In genomic region chr6:72313124-72313867, GRCm38 (mm10) we compare ENCODE assay signal across 31 mouse cellular contexts. TPM values are rescaled to one million over a fixed set of nuclear protein-coding genes. Genes with fewer than 3 reads are reported as not detected.
DNase-seq lines count a peak whose midpoint lies in the region; ATAC-seq and TF ChIP-seq lines count a peak whose summit lies in the region.
"Had no signal": no experiment of that assay in that cellular context is flagged by ENCODE, and none has a peak within 500 bp of the region (broad histone marks: within the 10 kb centered on the region; RNA-seq: fewer than 3 reads in every experiment).

No protein-coding gene starts in this region.

- peak overlapping the region; percentile 77 for H3K27ac ChIP-seq in gastrocnemius, adult 2 months
- H3K27ac ChIP-seq in heart, embryonic 13.5 days (replicated peaks): peak overlapping the region; percentile 84
- H3K27ac ChIP-seq in forebrain, embryonic 13.5 days: no peak overlapping the region
- H3K27ac ChIP-seq: embryonic facial prominence, embryonic 10.5 days; heart, adult 2 months; hindbrain, embryonic 12.5 days; kidney, embryonic 15.5 days; liver, embryonic 13.5 days; macrophage; midbrain, embryonic 12.5 days had no signal

- H3K27me3 ChIP-seq in megakaryocyte, embryonic 14.5 days (replicated peaks): no peaks in the 10 kb centered on the region
- no peaks in the 10 kb centered on the region for H3K27me3 ChIP-seq in heart, embryonic 13.5 days (replicated peaks)
- no peaks in the 10 kb centered on the region for H3K27me3 ChIP-seq in forebrain, embryonic 13.5 days
- H3K27me3 ChIP-seq: hindbrain, embryonic 12.5 days; kidney, embryonic 15.5 days; liver, embryonic 13.5 days; midbrain, embryonic 12.5 days had no signal

- peak overlapping the region; percentile 50 for H3K9ac ChIP-seq in heart, embryonic 13.5 days
- no peak overlapping the region for H3K9ac ChIP-seq in forebrain, embryonic 13.5 days
- H3K9ac ChIP-seq: forebrain, postnatal 0 days; hindbrain, embryonic 12.5 days; kidney, embryonic 15.5 days; liver, embryonic 13.5 days; lung, embryonic 14.5 days; midbrain, embryonic 12.5 days had no signal

- no peak overlapping the region for H3K4me3 ChIP-seq in gastrocnemius, adult 2 months
- H3K4me3 ChIP-seq in megakaryocyte, embryonic 14.5 days (replicated peaks): peak overlapping the region; percentile 47
- H3K4me3 ChIP-seq in heart, embryonic 13.5 days: no peak overlapping the region
- H3K4me3 ChIP-seq in forebrain, embryonic 13.5 days: no peak overlapping the region
- H3K4me3 ChIP-seq: embryonic facial prominence, embryonic 10.5 days; heart, adult 2 months; hindbrain, embryonic 12.5 days; kidney, embryonic 15.5 days; liver, embryonic 13.5 days; midbrain, embryonic 12.5 days had no signal

- peaks cover 98% of the 10 kb centered on the region for H3K4me1 ChIP-seq in megakaryocyte, embryonic 14.5 days
- H3K4me1 ChIP-seq in heart, embryonic 13.5 days: peaks cover 37% of the 10 kb centered on the region
- no peaks in the 10 kb centered on the region for H3K4me1 ChIP-seq in forebrain, embryonic 13.5 days
- H3K4me1 ChIP-seq: embryonic facial prominence, embryonic 10.5 days; hindbrain, embryonic 12.5 days; midbrain, embryonic 12.5 days had no signal

- intact Hi-C loops in gastrocnemius, adult 2 months (cut with DNase I): no loop called here

- ATAC-seq in megakaryocyte, adult 5-6 weeks (ENCODE audit: poor library complexity, severe bottlenecking): no peak
- no peak for ATAC-seq in heart, embryonic 13.5 days (ENCODE audit: extremely low read depth, insufficient number of reproducible peaks, low FRiP score, low TSS enrichment)
- ATAC-seq in forebrain, embryonic 13.5 days: no peak
- ATAC-seq: CD4-positive, CD25-positive, alpha-beta regulatory T cell, adult 4 months; forebrain, postnatal 0 days had no signal

- TF ChIP-seq CTCF in gastrocnemius, adult 2 months (IDR thresholded peaks at IDR 0.05): no peak

- H3K36me3 ChIP-seq in megakaryocyte, embryonic 14.5 days (replicated peaks; ENCODE audit: low read length): peaks cover 94% of the 10 kb centered on the region
- H3K36me3 ChIP-seq in heart, embryonic 13.5 days: peaks cover 25% of the 10 kb centered on the region
- peaks cover 54% of the 10 kb centered on the region for H3K36me3 ChIP-seq in forebrain, embryonic 13.5 days (ENCODE audit: poor library complexity, severe bottlenecking)

- peak overlapping the region; percentile 7; the same call in 1 of the 2 replicates for H3K4me2 ChIP-seq in heart, embryonic 13.5 days
- H3K4me2 ChIP-seq in forebrain, embryonic 13.5 days: no peak overlapping the region
- H3K4me2 ChIP-seq: hindbrain, embryonic 12.5 days; kidney, embryonic 15.5 days; liver, embryonic 13.5 days; lung, embryonic 14.5 days; midbrain, embryonic 12.5 days had no signal

- 50% methylated on average over 11 of the region's 11 CpGs for WGBS in heart, embryonic 13.5 days
- WGBS in forebrain, embryonic 13.5 days: 87% methylated on average over 11 of the region's 11 CpGs

- peak; percentile 59 for DNase-seq in gastrocnemius, adult 2 months
- no peak for DNase-seq in gastrocnemius, postnatal 4 days (ENCODE audit: low spot score in 2 of 2)
- peak; percentile 54 for DNase-seq in heart, postnatal 4 days
- no peak for DNase-seq in right cerebral cortex, postnatal 14 days
- DNase-seq: adrenal gland, postnatal 25 days; cerebellum, adult 8-10 months; forebrain, postnatal 0 days; kidney, adult 11 months; kidney, postnatal 36 days; liver, embryonic 13.5 days; lung, embryonic 14.5 days; right cerebral cortex, postnatal 25 days; thymus, postnatal 14 days had no signal

- no peaks in the 10 kb centered on the region for H3K9me3 ChIP-seq in megakaryocyte, embryonic 14.5 days
- no peaks in the 10 kb centered on the region for H3K9me3 ChIP-seq in heart, embryonic 13.5 days
- H3K9me3 ChIP-seq in forebrain, embryonic 13.5 days (replicated peaks): no peaks in the 10 kb centered on the region
- H3K9me3 ChIP-seq: embryonic facial prominence, embryonic 10.5 days; hindbrain, embryonic 12.5 days; kidney, embryonic 15.5 days; liver, embryonic 13.5 days; midbrain, embryonic 12.5 days had no signal

RNA-seq across cellular contexts. Expression of gene Sftpb, which starts 8.9 kb away (rescaled TPM):
- not detected for total RNA-seq in gastrocnemius, adult 2 months (2021)
- total RNA-seq in gastrocnemius, postnatal 4 days (2021): under 1 TPM in 1 of 2 experiments, not detected in 1; 0.42 TPM
- 2.7 and 3.5 TPM in 2 replicates for polyA plus RNA-seq in megakaryocyte, embryonic 14.5 days (2012; ENCODE audit: insufficient read depth, low replicate concordance)
- total RNA-seq in megakaryocyte, adult 5-6 weeks (2015): 0.60 TPM in 1 of 2 replicates, not detected in the other
- not detected in 2 replicates for total RNA-seq in megakaryocyte, adult 5-6 weeks (2017)
- 0.17 and 1.1 TPM in 2 replicates for polyA plus RNA-seq in heart, embryonic 13.5 days (2015; fragmentation: Nextera tagmentation; extraction: Ambion mirVana)
- not detected for total RNA-seq in heart, postnatal 4 days (2021)
- not detected in 2 replicates for polyA plus RNA-seq in forebrain, embryonic 13.5 days (2015; fragmentation: Nextera tagmentation; extraction: Ambion mirVana)
- total RNA-seq: adrenal gland, postnatal 25 days; forebrain, postnatal 0 days; heart, adult 2 months; layer of hippocampus, adult 8-10 months; left cerebral cortex, postnatal 36 days; monocyte, adult 5-6 weeks; neutrophil, adult 5-6 weeks had no signal
- polyA plus RNA-seq: CD4-positive, CD25-positive, alpha-beta regulatory T cell, adult 4 months; cortical plate, adult 2 months; embryonic facial prominence, embryonic 10.5 days; hindbrain, embryonic 12.5 days; kidney, embryonic 15.5 days; limb, embryonic 14.5 days; liver, embryonic 13.5 days; macrophage; midbrain, embryonic 12.5 days; stomach, embryonic 14.5 days had no signal

RNA-seq across cellular contexts. Expression of gene Usp39, which starts 31.7 kb away (rescaled TPM):
- 10 to 100 TPM; 16.4 to 18.4 TPM for total RNA-seq in gastrocnemius, adult 2 months (2021)
- total RNA-seq in gastrocnemius, postnatal 4 days (2021): 10 to 100 TPM; 19.3 to 21.0 TPM
- polyA plus RNA-seq in megakaryocyte, embryonic 14.5 days (2012; ENCODE audit: insufficient read depth, low replicate concordance): 6.4 and 27.8 TPM in 2 replicates
- total RNA-seq in megakaryocyte, adult 5-6 weeks (2015): 36.8 and 42.1 TPM in 2 replicates
- 71.7 and 77.1 TPM in 2 replicates for total RNA-seq in megakaryocyte, adult 5-6 weeks (2017)
- 30.7 TPM in 2 replicates for polyA plus RNA-seq in heart, embryonic 13.5 days (2015; fragmentation: Nextera tagmentation; extraction: Ambion mirVana)
- 10 to 100 TPM; 28.1 to 29.1 TPM for total RNA-seq in heart, postnatal 4 days (2021)
- polyA plus RNA-seq in forebrain, embryonic 13.5 days (2015; fragmentation: Nextera tagmentation; extraction: Ambion mirVana): 61.9 and 64.8 TPM in 2 replicates

RNA-seq across cellular contexts. Expression of gene 0610030E20Rik, which starts 33.8 kb away (rescaled TPM):
- 10 to 100 TPM; 10.1 to 11.7 TPM for total RNA-seq in gastrocnemius, adult 2 months (2021)
- 10 to 100 TPM; 16.1 to 18.3 TPM for total RNA-seq in gastrocnemius, postnatal 4 days (2021)
- polyA plus RNA-seq in megakaryocyte, embryonic 14.5 days (2012; ENCODE audit: insufficient read depth, low replicate concordance): 3.9 and 10.7 TPM in 2 replicates
- 34.0 and 40.5 TPM in 2 replicates for total RNA-seq in megakaryocyte, adult 5-6 weeks (2015)
- 26.7 and 30.7 TPM in 2 replicates for total RNA-seq in megakaryocyte, adult 5-6 weeks (2017)
- polyA plus RNA-seq in heart, embryonic 13.5 days (2015; fragmentation: Nextera tagmentation; extraction: Ambion mirVana): 16.8 and 17.9 TPM in 2 replicates
- 10 to 100 TPM; 12.7 to 13.0 TPM for total RNA-seq in heart, postnatal 4 days (2021)
- 27.2 and 28.2 TPM in 2 replicates for polyA plus RNA-seq in forebrain, embryonic 13.5 days (2015; fragmentation: Nextera tagmentation; extraction: Ambion mirVana)

RNA-seq across cellular contexts. Expression of gene Tmem150a, which starts 42.0 kb away (rescaled TPM):
- total RNA-seq in gastrocnemius, adult 2 months (2021): 10 to 100 TPM; 21.0 to 24.2 TPM
- total RNA-seq in gastrocnemius, postnatal 4 days (2021): 10 to 100 TPM in 1 of 2 experiments, 1 to 10 TPM in 1; 9.4 to 10.2 TPM
- 48.1 and 129 TPM in 2 replicates for polyA plus RNA-seq in megakaryocyte, embryonic 14.5 days (2012; ENCODE audit: insufficient read depth, low replicate concordance)
- 0.20 and 2.3 TPM in 2 replicates for total RNA-seq in megakaryocyte, adult 5-6 weeks (2015)
- total RNA-seq in megakaryocyte, adult 5-6 weeks (2017): 0.26 and 0.45 TPM in 2 replicates
- 13.4 and 15.1 TPM in 2 replicates for polyA plus RNA-seq in heart, embryonic 13.5 days (2015; fragmentation: Nextera tagmentation; extraction: Ambion mirVana)
- 10 to 100 TPM in 1 of 2 experiments, 1 to 10 TPM in 1; 9.8 to 12.3 TPM for total RNA-seq in heart, postnatal 4 days (2021)
- polyA plus RNA-seq in forebrain, embryonic 13.5 days (2015; fragmentation: Nextera tagmentation; extraction: Ambion mirVana): 6.9 and 7.3 TPM in 2 replicates
- total RNA-seq: monocyte, adult 5-6 weeks had no signal

RNA-seq across cellular contexts. Expression of gene Rnf181, which starts 53.5 kb away (rescaled TPM):
- total RNA-seq in gastrocnemius, adult 2 months (2021): 10 to 100 TPM; 24.9 to 26.6 TPM
- 10 to 100 TPM; 36.8 to 41.5 TPM for total RNA-seq in gastrocnemius, postnatal 4 days (2021)
- 64.6 and 113 TPM in 2 replicates for polyA plus RNA-seq in megakaryocyte, embryonic 14.5 days (2012; ENCODE audit: insufficient read depth, low replicate concordance)
- 69.3 and 70.0 TPM in 2 replicates for total RNA-seq in megakaryocyte, adult 5-6 weeks (2015)
- 49.5 and 52.1 TPM in 2 replicates for total RNA-seq in megakaryocyte, adult 5-6 weeks (2017)
- 88.4 and 104 TPM in 2 replicates for polyA plus RNA-seq in heart, embryonic 13.5 days (2015; fragmentation: Nextera tagmentation; extraction: Ambion mirVana)
- total RNA-seq in heart, postnatal 4 days (2021): 10 to 100 TPM; 41.1 to 42.4 TPM
- 122 and 125 TPM in 2 replicates for polyA plus RNA-seq in forebrain, embryonic 13.5 days (2015; fragmentation: Nextera tagmentation; extraction: Ambion mirVana)

Comparison
In these comparisons a context has a peak if more than half of its experiments do, and no peak if none do; other contexts are left out.
1. DNase-seq: peak in gastrocnemius, adult 2 months (single experiment) and heart, postnatal 4 days (single experiment); none in gastrocnemius, postnatal 4 days (0 of 2) and right cerebral cortex, postnatal 14 days (single experiment).